Mouse (Mus musculus) kidney, embryonic 14.5 days (tissue): Measurements from ENCODE around the gene Tmem11. TPM values are rescaled to one million over a fixed set of nuclear protein-coding genes. Genes with fewer than 3 reads are reported as not detected.
A peak's percentile ranks its signal among the peaks of the same experiment; 100 is the strongest.

Experiments used
- ATAC-seq: fragments of 200-750 bp; cut with Nextera tagmentation; 2 replicates; pipeline ENCODE4 v1.8.0; 2017; ENCODE audit warnings: moderate number of reproducible peaks, mild to moderate bottlenecking, moderate TSS enrichment, moderate library complexity; ENCODE audit not compliant: low FRiP score, low TSS enrichment
- H3K27ac ChIP-seq: fragments of 300-500 bp; sonication (generic); 2 replicates; pipeline ENCODE4 v1.5.1; 2014; ENCODE audit warnings: low read depth, mild to moderate bottlenecking, low read length, moderate library complexity, mixed read lengths
- H3K27me3 ChIP-seq: fragments of 300-500 bp; sonication (generic); 2 replicates; pipeline ENCODE4 v1.6.1; 2014; ENCODE audit warnings: mild to moderate bottlenecking, low read length; ENCODE audit not compliant: control insufficient read depth, insufficient read depth
- H3K36me3 ChIP-seq: fragments of 300-500 bp; sonication (generic); 2 replicates; pipeline ENCODE4 v1.6.1; 2014; ENCODE audit warnings: low read length, mixed read lengths; ENCODE audit not compliant: control insufficient read depth, insufficient read depth
- H3K4me1 ChIP-seq: fragments of 300-500 bp; sonication (generic); 2 replicates; pipeline ENCODE4 v1.6.1; 2014; ENCODE audit warnings: low read length, mixed read lengths; ENCODE audit not compliant: control insufficient read depth, insufficient read depth
- H3K4me2 ChIP-seq: fragments of 300-500 bp; sonication (generic); replicated peaks from 2 replicates; pipeline ENCODE4 v1.6.1; 2014; ENCODE audit warnings: low read depth, mild to moderate bottlenecking, low read length
- H3K4me3 ChIP-seq: fragments of 300-500 bp; sonication (generic); 2 replicates; pipeline ENCODE4 v1.5.1; 2014; ENCODE audit warnings: mild to moderate bottlenecking, low read length
- H3K9ac ChIP-seq: fragments of 300-500 bp; sonication (generic); 2 replicates; pipeline ENCODE4 v1.6.1; 2014; ENCODE audit warnings: low read depth, mild to moderate bottlenecking, low read length, moderate library complexity
- H3K9me3 ChIP-seq: fragments of 300-500 bp; sonication (generic); 2 replicates; pipeline ENCODE4 v1.6.1; 2016; ENCODE audit warnings: low read length; ENCODE audit not compliant: control insufficient read depth
- WGBS: fragments of 180-500 bp; shearing (Covaris S2); extraction: QIAGEN DNeasy Blood & Tissue Kit; methylation state at CpG from one replicate; pipeline ENCODE4 v1.1.7; 2014; 5-methylcytosine and 5-hydroxymethylcytosine counted together
- polyA plus RNA-seq: library from polyadenylated mRNA; unstranded; fragments of >200 nt; fragmentation: Nextera tagmentation; extraction: Ambion mirVana; gene quantifications from 2 replicates; pipeline ENCODE4 v1.2.1, GENCODE M21; 2014

The Tmem11 gene
- polyA plus RNA-seq, 1 experiment from 2014 or later = 72.9 TPM

DNA sequence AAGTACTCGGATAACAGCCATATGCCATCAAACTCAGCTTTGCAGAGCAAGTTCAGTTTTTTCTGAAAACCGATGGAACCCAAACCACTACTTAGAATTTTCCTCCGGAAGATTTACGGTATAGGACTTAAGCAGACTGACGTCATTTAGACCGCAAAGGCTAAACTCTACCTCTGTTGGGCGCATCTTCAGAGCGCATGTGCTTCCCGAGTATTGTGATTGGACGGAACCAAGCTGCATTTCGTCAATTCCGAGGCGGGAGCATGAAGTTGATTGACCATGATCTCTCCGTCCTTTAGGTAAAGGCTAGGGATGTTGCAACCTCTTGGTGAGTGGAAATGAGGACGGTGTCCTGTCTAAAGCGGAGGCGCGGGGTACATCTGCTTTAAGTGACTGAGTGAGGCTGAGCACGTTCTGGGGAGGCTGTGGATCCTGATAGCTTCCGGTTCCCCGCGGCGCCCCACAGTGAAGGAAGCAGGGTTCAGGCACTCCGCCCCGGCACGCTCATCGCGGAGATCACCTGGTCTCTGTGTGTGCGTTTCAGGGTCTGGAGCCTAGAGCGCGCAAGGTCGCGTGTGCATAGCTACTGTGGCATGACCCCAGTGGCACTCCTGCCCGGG, 48.5 kb downstream of the Tmem11 start, which contains the start of gene Dhrs7b:
Gene Dhrs7b, plus strand, starts transcription at position 199 of the 620 bp plus-strand sequence.
- peak within 1 kb of the TSS; percentile 56 for H3K9ac ChIP-seq
- H3K36me3 ChIP-seq = no peaks in the 10 kb centered on the region
- H3K4me3 ChIP-seq = peak within 1 kb of the TSS; percentile 54
- peak; percentile 95 for ATAC-seq
- H3K27me3 ChIP-seq = no peaks in the 10 kb centered on the region
- H3K9me3 ChIP-seq = no peaks in the 10 kb centered on the region
- 0 out of 2 replicates have a peak within 1 kb of the TSS, but pooled peaks have one; percentile 11 for H3K27ac ChIP-seq
- WGBS = 0% methylated on average over 34 of the region's 34 CpGs
- peaks cover 6% of the 10 kb centered on the region for H3K4me1 ChIP-seq
- H3K4me2 ChIP-seq = peak within 1 kb of the TSS; percentile 44

DNA sequence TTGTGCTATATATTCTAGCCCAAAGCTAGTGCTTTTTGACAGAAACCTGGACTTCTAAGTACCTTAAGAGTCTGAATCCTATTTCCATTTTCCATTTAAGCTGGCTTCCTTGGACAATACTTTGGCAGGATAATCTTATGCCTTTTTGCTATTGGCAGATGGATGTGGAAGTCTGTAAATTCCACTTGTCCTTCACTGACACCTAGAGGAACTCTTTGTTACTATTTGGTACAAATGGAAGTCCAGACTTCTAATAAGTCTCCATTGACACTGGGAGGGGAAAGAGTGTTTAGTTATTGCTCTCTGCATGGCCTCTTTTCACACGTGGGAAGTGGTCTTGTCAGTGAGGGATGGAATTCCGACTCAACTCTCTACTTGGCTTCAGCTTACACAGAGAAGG, 50.2 kb downstream of the Tmem11 start:
- Histone ChIP-seq H3K9ac (no peak overlapping the region), H3K4me1 (peaks cover 6% of the 10 kb centered on the region), H3K27me3 (no peaks in the 10 kb centered on the region), H3K9me3 (no peaks in the 10 kb centered on the region), H3K4me3 (no peak overlapping the region), H3K36me3 (no peaks in the 10 kb centered on the region), H3K4me2 (no peak overlapping the region), H3K27ac (no peak overlapping the region)
- no peak for ATAC-seq
- 27% methylated on average over 2 of the region's 2 CpGs for WGBS

- Histone ChIP-seq H3K4me3 (no peak overlapping the region), H3K4me2 (no peak overlapping the region), H3K9me3 (no peaks in the 10 kb centered on the region), H3K27me3 (no peaks in the 10 kb centered on the region), H3K36me3 (no peaks in the 10 kb centered on the region), H3K9ac (no peak overlapping the region), H3K27ac (no peak overlapping the region), H3K4me1 (peaks cover 6% of the 10 kb centered on the region)
- WGBS = 67% methylated on average over 4 of the region's 4 CpGs
- no peak for ATAC-seq
These were observed 51.7 kb downstream of the Tmem11 start for GRCm38 (mm10) chr11:60827241-60827945.

- H3K4me2 ChIP-seq = no peak overlapping the region
- no peaks in the 10 kb centered on the region for H3K27me3 ChIP-seq
- no peaks in the 10 kb centered on the region for H3K9me3 ChIP-seq
- WGBS = 67% methylated on average over 1 of the region's 1 CpGs
- peaks cover 6% of the 10 kb centered on the region for H3K4me1 ChIP-seq
- no peaks in the 10 kb centered on the region for H3K36me3 ChIP-seq
- H3K9ac ChIP-seq = no peak overlapping the region
- ATAC-seq = no peak
- H3K4me3 ChIP-seq = no peak overlapping the region
- H3K27ac ChIP-seq = no peak overlapping the region
These were observed 52.4 kb downstream of the Tmem11 start for GRCm38 (mm10) chr11:60826700-60827099.

GRCm38 (mm10) chr11:60825191-60825590, 53.9 kb downstream of the Tmem11 start:
- Histone ChIP-seq H3K4me2 (no peak overlapping the region), H3K27ac (no peak overlapping the region), H3K4me3 (no peak overlapping the region), H3K4me1 (no peaks in the 10 kb centered on the region), H3K36me3 (no peaks in the 10 kb centered on the region), H3K9ac (no peak overlapping the region), H3K9me3 (no peaks in the 10 kb centered on the region), H3K27me3 (no peaks in the 10 kb centered on the region)
- WGBS = 77% methylated on average over 3 of the region's 3 CpGs
- ATAC-seq = no peak

GRCm38 (mm10) chr11:60823771-60824170, 55.3 kb downstream of the Tmem11 start:
- H3K9ac ChIP-seq = no peak overlapping the region
- no peaks in the 10 kb centered on the region for H3K9me3 ChIP-seq
- H3K4me1 ChIP-seq = no peaks in the 10 kb centered on the region
- WGBS = 76% methylated on average over 2 of the region's 2 CpGs
- H3K36me3 ChIP-seq = no peaks in the 10 kb centered on the region
- H3K4me3 ChIP-seq = no peak overlapping the region
- ATAC-seq = no peak
- no peak overlapping the region for H3K27ac ChIP-seq
- no peak overlapping the region for H3K4me2 ChIP-seq
- H3K27me3 ChIP-seq = no peaks in the 10 kb centered on the region

GRCm38 (mm10) chr11:60816398-60816797, 62.7 kb downstream of the Tmem11 start:
- no peak overlapping the region for H3K4me3 ChIP-seq
- no peak overlapping the region for H3K9ac ChIP-seq
- WGBS = 73% methylated on average over 5 of the region's 5 CpGs
- no peaks in the 10 kb centered on the region for H3K36me3 ChIP-seq
- no peaks in the 10 kb centered on the region for H3K4me1 ChIP-seq
- H3K27ac ChIP-seq = no peak overlapping the region
- ATAC-seq = no peak
- H3K9me3 ChIP-seq = no peaks in the 10 kb centered on the region
- no peak overlapping the region for H3K4me2 ChIP-seq
- H3K27me3 ChIP-seq = no peaks in the 10 kb centered on the region

Other genes with a start within 250 kb of the Tmem11 start
- gene Llgl1, start 179.5 kb downstream of the Tmem11 start, polyA plus RNA-seq = 40.8 and 69.0 TPM in 2 replicates
- gene Flii, start 152.0 kb downstream of the Tmem11 start, polyA plus RNA-seq = 46.8 and 71.9 TPM in 2 replicates
- gene Mief2, start 150.9 kb downstream of the Tmem11 start, polyA plus RNA-seq = 9.8 and 17.0 TPM in 2 replicates
- gene Top3a, start 101.9 kb downstream of the Tmem11 start, polyA plus RNA-seq = 13.7 and 21.5 TPM in 2 replicates
- 5.2 and 8.2 TPM in 2 replicates for gene Smcr8, start 101.7 kb downstream of the Tmem11 start, polyA plus RNA-seq
- gene Shmt1, start 67.6 kb downstream of the Tmem11 start, polyA plus RNA-seq = 45.3 and 78.4 TPM in 2 replicates
- gene Dhrs7b, start 48.6 kb downstream of the Tmem11 start, polyA plus RNA-seq = 34.3 and 35.8 TPM in 2 replicates
- gene Natd1, start 35.5 kb upstream of the Tmem11 start, polyA plus RNA-seq = 15.7 and 25.0 TPM in 2 replicates
- gene Map2k3, start 52.8 kb upstream of the Tmem11 start, polyA plus RNA-seq = 69.0 and 106 TPM in 2 replicates
- 0.32 TPM in 1 of 2 replicates, not detected in the other for gene Kcnj12, start 143.3 kb upstream of the Tmem11 start, polyA plus RNA-seq
- gene Tnfrsf13b, start 247.5 kb upstream of the Tmem11 start, polyA plus RNA-seq = 0.70 and 1.2 TPM in 2 replicates